ENCODE assay signal across 8 mouse cellular contexts in the genomic region with DNA sequence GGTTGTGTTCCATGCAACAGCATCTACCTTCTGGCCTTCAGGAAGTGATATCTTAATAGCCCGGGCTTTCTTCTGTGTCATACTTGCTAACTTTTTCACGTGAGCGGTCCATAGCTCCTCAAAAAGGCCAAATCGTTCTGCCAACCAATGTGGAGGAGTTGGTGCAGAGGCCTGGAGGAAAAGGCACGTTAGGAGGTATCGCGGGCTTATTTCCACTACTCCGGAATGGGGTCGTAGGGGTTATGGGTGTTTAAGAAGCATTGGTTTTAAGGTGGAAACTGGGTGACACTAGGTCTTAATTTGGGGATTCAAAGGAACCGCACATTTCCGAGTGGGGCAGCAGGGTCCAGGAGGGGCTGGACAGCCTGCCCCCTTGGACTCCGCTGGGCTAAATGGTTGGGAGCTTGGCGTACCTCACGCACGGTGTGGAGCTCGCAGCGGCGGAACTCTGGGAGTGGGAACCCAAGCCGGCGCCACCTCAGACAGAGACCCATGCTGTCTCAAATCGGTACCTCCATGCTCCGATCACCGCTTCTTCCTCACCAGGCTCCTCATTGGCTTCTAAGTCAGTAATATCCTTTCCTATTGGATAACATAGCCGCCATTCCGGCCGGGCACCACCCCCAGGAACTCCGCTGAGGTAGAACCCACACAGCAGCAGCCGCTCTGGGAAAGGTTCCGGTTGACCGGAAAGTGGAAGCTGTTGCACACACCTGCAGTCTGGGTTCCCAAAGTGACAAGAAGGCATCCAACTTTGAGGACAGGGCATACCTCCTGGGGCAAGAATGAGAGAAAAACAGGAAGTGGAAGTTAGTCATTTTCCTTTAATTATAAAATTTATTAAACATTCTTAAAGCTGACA. TPM values are rescaled to one million over a fixed set of nuclear protein-coding genes. Genes with fewer than 3 reads are reported as not detected.
DNase-seq lines count a peak whose midpoint lies in the region; ATAC-seq and TF ChIP-seq lines count a peak whose summit lies in the region.

No protein-coding gene starts in this region.

- H3K9me3 ChIP-seq in hindbrain, embryonic 10.5 days = no peaks in the 10 kb centered on the region
- no peaks in the 10 kb centered on the region for H3K9me3 ChIP-seq in lung, postnatal 0 days (ENCODE audit: low read length)

- H3K9ac ChIP-seq in lung, postnatal 0 days (replicated peaks; ENCODE audit: low read depth) = peak overlapping the region; percentile 65

- H3K4me1 ChIP-seq in hindbrain, embryonic 10.5 days (replicated peaks) = peaks cover 15% of the 10 kb centered on the region
- peaks cover 7% of the 10 kb centered on the region; the same call in 1 of the 2 replicates for H3K4me1 ChIP-seq in lung, postnatal 0 days (ENCODE audit: insufficient read depth, low read depth, low read length)

- TF ChIP-seq EP300 in lung, postnatal 0 days (IDR thresholded peaks at IDR 0.05) = peak; percentile 65

- TF ChIP-seq CTCF in lung, postnatal 0 days (IDR thresholded peaks at IDR 0.05) = no peak

- peak; percentile 95 for DNase-seq in MN1 (ENCODE audit: low spot score)
- peak; percentile 98 for DNase-seq in cerebellum, adult 9-10 months
- DNase-seq in hindbrain, embryonic 10.5 days (ENCODE audit: low spot score) = peak; percentile 90
- DNase-seq in layer of hippocampus, adult 9-11 months = peak; percentile 96
- peak; percentile 97 for DNase-seq in lung, postnatal 0 days (ENCODE audit: low spot score)
- DNase-seq in ovary, postnatal 14 days (ENCODE audit: low spot score) = peak; percentile 90
- peak; percentile 93 for DNase-seq in thymus, postnatal 14 days

- H3K27ac ChIP-seq in hindbrain, embryonic 10.5 days = peak overlapping the region; percentile 92
- peak overlapping the region; percentile 51 for H3K27ac ChIP-seq in lung, postnatal 0 days (ENCODE audit: low read length)

- under 1% methylated on average over 30 of the region's 30 CpGs for WGBS in hindbrain, embryonic 10.5 days
- under 1% methylated on average over 30 of the region's 30 CpGs for WGBS in lung, postnatal 0 days

- H3K4me3 ChIP-seq in hindbrain, embryonic 10.5 days = peak overlapping the region; percentile 88
- peak overlapping the region; percentile 82 for H3K4me3 ChIP-seq in lung, postnatal 0 days (ENCODE audit: low read depth, low read length)

- peaks cover 33% of the 10 kb centered on the region for H3K36me3 ChIP-seq in hindbrain, embryonic 10.5 days
- H3K36me3 ChIP-seq in lung, postnatal 0 days (ENCODE audit: insufficient read depth, low read length) = peaks cover 5% of the 10 kb centered on the region; the same call in 1 of the 2 replicates

- H3K4me2 ChIP-seq in lung, postnatal 0 days (replicated peaks; ENCODE audit: low read depth, low read length) = peak overlapping the region; percentile 84

- peak; percentile 100 for ATAC-seq in frontal cortex, adult (ENCODE audit: low TSS enrichment)
- peak; percentile 99 for ATAC-seq in lung, postnatal 0 days

- no peaks in the 10 kb centered on the region for H3K27me3 ChIP-seq in hindbrain, embryonic 10.5 days (ENCODE audit: insufficient read depth, poor library complexity, severe bottlenecking)
- H3K27me3 ChIP-seq in lung, postnatal 0 days (replicated peaks; ENCODE audit: insufficient read depth, low read length) = no peaks in the 10 kb centered on the region

RNA-seq across cellular contexts. Expression of a gene that starts 5.4 kb away (rescaled TPM):
- polyA plus RNA-seq in hindbrain, embryonic 10.5 days (2016; fragmentation: Nextera tagmentation; extraction: Ambion mirVana) = 58.8 and 69.9 TPM in 2 replicates
- polyA plus RNA-seq in lung, postnatal 0 days (2015; fragmentation: Nextera tagmentation; extraction: Ambion mirVana) = 18.5 and 19.3 TPM in 2 replicates

RNA-seq across cellular contexts. Expression of a gene that starts 15.2 kb away (rescaled TPM):
- polyA plus RNA-seq in hindbrain, embryonic 10.5 days (2016; fragmentation: Nextera tagmentation; extraction: Ambion mirVana) = 14.2 and 20.3 TPM in 2 replicates
- 94.3 and 107 TPM in 2 replicates for polyA plus RNA-seq in lung, postnatal 0 days (2015; fragmentation: Nextera tagmentation; extraction: Ambion mirVana)

Comparison
In these comparisons a context has a peak if more than half of its experiments do, and no peak if none do; other contexts are left out.
1. Peak in every context shown above with its lines: DNase-seq, ATAC-seq, H3K4me3 ChIP-seq and H3K27ac ChIP-seq.